Mouse (Mus musculus) CD8-positive naive resting alpha-beta T cell, adult 2 months (primary cell): ENCODE data around the gene Sh3kbp1.

Source experiments
- DNase-seq, 2 experiments: peaks; one replicate each; pipeline ENCODE4 v3.0.0; 2022; ENCODE audit warnings: low read depth in 2 of 2, low spot score in 2 of 2

The Sh3kbp1 gene

DNA sequence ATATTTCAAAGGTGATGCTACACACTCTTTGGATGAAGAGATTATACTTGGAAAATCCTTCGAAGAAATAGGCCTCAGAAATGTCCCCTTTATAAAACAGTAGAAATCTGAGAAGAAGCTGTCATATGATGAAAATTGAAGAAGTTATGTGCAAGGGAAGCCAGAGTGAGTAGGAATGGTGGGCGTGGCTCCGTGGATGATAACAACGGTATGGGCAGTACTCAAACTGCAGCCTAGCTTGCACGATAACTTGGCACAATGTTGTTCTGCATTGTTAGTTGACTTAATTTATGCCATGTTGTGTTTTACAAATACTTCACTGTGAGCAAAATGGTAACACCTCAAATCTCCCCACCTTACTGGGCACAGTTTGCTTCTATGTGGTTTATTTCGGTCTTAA lies 368.7 kb downstream of the Sh3kbp1 start:
- DNase-seq = no peak
